Mouse (Mus musculus) embryonic fibroblast, embryonic 13.5 days (primary cell): ENCODE data around the gene Smim24.
A peak's percentile ranks its signal among the peaks of the same experiment; 100 is the strongest.

ENCODE experiments used
- CTCF ChIP-seq: IDR thresholded peaks from 2 replicates; pipeline ENCODE4 v1.5.1; 2011; ENCODE audit warnings: mild to moderate bottlenecking, control low read depth, low read length, moderate library complexity, borderline replicate concordance; ENCODE audit not compliant: insufficient read depth
- POLR2A ChIP-seq: IDR thresholded peaks from 2 replicates; pipeline ENCODE4 v1.6.1; 2011; ENCODE audit warnings: low read depth, mild to moderate bottlenecking, control low read depth, low read length, moderate library complexity

GRCm38 (mm10) chr10:81366477-81367206, 26.2 kb upstream of the Smim24 start:
- TF ChIP-seq CTCF (no peak), POLR2A (0 out of 2 replicates have a peak, but pooled peaks have one; percentile 30)
